Mouse (Mus musculus): Measurements from ENCODE around the gene Gm5773.
"Not testable (repeated sequence)": the region's sequence is repeated elsewhere in the genome, so short reads cannot be mapped to it uniquely, and the experiment has no call there.

The Gm5773 gene

DNA sequence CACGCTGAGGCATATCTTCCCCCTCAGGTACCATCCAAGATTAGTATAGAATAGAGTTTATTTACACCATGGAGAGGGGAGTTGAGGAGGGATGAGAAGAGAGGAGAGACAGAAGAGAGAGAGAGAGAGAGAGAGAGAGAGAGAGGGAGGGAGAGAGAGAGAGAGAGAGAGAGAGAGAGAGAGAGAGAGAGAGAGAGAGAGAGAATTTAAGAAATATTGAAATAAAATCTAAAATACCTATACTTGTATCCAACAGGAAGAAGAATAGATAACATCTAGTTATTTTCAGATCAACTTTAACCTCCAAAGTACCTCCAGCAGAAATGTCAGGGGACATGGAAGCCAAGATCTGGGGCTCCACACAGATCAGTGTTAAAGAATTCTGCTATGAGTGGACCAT, at the start of gene Gm5773:
Gm5773 (plus strand) TSS at position 301 of the 400 bp plus-strand sequence.
- DNase-seq (ENCODE audit: extremely low spot score, low spot score): not testable (repeated sequence)

DNA sequence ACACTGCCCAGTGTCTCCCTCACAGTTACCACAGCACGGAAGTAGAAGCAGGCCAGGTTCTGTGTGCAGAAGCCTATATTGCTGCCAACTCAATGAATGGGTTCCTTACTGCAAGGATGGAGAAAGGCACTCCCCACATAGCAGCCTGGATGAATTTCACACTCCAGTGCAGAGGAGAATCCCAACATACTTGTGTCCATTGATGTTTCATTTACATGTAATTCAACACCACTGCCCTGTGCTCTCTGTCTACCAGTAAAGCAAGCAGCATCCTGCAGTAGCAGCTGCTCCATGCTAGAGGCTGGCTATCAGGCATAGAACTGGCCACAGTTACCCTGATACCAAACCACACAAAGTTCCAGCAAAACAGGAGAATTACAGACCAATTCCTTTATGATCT, 27.3 kb upstream of the Gm5773 start:
- DNase-seq (ENCODE audit: extremely low spot score, low spot score): not testable (repeated sequence)

DNA sequence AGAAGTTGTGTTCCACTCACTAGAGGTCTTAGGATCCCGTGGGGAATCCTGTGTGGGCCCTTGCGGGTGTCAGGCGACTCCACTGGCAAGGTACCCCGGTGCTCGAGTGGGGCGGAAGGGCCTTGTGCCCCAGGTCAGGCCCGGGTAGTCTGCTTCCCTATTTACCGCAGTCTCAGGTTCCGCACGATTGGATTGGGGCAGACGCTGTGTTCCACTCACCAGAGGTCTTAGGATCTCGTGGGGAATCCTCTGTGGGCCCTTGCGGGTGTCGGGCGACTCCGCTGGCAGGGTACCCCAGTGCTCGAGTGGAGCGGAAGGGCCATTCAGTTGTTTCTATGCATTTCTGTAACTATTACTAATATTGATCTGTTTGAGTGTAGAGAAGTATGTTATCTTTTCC, 18.8 kb upstream of the Gm5773 start:
- not testable (repeated sequence) for DNase-seq (ENCODE audit: extremely low spot score, low spot score)

DNA sequence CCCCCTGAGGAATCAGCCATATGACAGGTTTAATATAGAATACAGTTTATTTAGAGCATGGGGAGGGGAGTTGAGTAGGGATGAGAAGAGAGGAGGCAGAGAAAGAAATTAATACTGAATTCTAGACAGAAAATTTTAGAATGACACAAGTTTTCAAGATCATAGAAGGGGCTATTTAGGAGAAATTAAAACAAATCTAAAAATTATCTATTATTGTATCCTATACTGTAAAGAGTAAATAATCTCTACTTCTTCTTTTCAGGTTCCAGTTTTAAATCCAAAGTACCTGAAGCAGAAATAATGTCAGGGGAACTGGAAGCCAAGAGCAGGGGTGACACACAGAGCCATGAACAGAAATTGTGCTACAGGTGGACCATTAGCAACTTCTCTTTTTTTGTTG, 23.3 kb downstream of the Gm5773 start, which contains the start of gene Tdpoz4:
Tdpoz4 (plus strand) TSS at position 301 of the 400 bp plus-strand sequence.
- not testable (repeated sequence) for DNase-seq (ENCODE audit: extremely low spot score, low spot score)

DNA sequence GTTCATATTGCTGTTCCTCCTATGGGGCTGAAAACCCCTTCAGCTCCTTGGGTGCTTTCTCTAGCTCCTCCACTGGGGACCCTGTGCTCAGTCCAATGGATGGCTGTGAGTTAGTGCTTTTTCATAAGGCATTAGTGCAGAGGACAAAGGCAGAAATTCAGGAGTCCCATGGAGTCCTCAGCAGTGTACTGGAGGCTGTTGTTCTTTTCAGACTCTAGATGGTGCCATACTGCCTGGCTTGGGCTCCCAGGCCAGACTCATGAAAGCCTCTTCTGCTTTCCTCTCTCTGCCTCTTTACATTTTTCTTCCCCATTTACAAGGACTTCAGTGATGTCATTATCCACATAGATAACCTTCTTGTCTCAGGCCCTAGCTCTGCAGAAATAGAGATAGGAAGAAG, 40.5 kb downstream of the Gm5773 start:
- not testable (repeated sequence) for DNase-seq (ENCODE audit: extremely low spot score, low spot score)
